Mouse (Mus musculus): ENCODE results near the gene Mcfd2. TPM values are rescaled to one million over a fixed set of nuclear protein-coding genes. Genes with fewer than 3 reads are reported as not detected.

Mcfd2 gene
- total and polyA plus RNA-seq, 3 experiments: 24.7 to 41.9 (median 39.1) TPM

DNA sequence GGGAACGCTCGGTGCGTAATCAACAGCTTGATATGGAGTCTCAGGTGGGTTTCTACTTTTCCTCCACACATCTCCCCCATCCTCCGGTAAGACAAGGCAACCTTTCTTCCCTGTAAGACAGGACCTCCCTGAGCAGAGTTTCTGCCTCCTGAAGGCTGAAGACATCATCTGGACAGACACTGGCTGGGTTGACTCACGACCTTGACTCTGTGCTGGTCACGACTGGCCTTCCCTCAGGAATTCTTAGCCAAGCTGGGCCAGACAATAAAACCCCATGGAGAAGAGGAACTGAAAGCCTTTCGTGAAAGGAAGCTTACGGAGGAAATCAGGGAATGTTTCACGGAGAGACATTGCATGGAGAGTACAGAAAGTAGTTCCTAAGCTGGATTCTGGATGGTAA is 46.3 kb downstream of the Mcfd2 start:
- Histone ChIP-seq H3K9ac (ENCODE audit: insufficient read depth, low read depth) (no peak overlapping the region), H3K36me3 (replicated peaks in 1 of 2; ENCODE audit: control insufficient read depth in 1 of 2, insufficient read depth in 1 of 2, low read length in 1 of 2) (no peaks in the 10 kb centered on the region), H3K27me3 (replicated peaks) (peaks cover 5% of the 10 kb centered on the region), H3K4me2 (ENCODE audit: insufficient read depth, low read depth, poor library complexity, severe bottlenecking) (no peak overlapping the region), H3K4me3 (replicated peaks in 1 of 3; ENCODE audit: low read depth in 2 of 3, low read length in 2 of 3, poor library complexity in 1 of 3) (no peak overlapping the region), H3K4me1 (ENCODE audit: control insufficient read depth in 1 of 2, insufficient read depth in 2 of 2) (peaks cover 0 to 3% of the 10 kb centered on the region in 2 experiments; a peak in 1 of 4 replicates), H3K9me3 (replicated peaks; ENCODE audit: low read length) (peaks cover 7% of the 10 kb centered on the region), H3K27ac (ENCODE audit: insufficient read depth, low read depth) (no peak overlapping the region), H3K79me2 (replicated peaks; ENCODE audit: control insufficient read depth, extremely low read depth, insufficient read depth, poor library complexity, severe bottlenecking) (no peaks in the 10 kb centered on the region)
- dilution Hi-C loops (cut with MboI; ENCODE audit: extremely low pct_ligation_motif_present, extremely low pct_unique_long_range_greater_than_20kb, low sequenced_read_pairs) (no loop called here), in situ Hi-C loops (cut with MboI; ENCODE audit: low pct_ligation_motif_present, low pct_unique_long_range_greater_than_20kb, low sequenced_read_pairs) (no loop called here)
- TF ChIP-seq CHD2 (IDR thresholded peaks at IDR 0.05; ENCODE audit: low read length): no peak
- TF ChIP-seq SMC3 (IDR thresholded peaks at IDR 0.05; ENCODE audit: low read depth, low read length): no peak
- TF ChIP-seq ELF1 (IDR thresholded peaks at IDR 0.05; ENCODE audit: low read depth, low read length): no peak
- TF ChIP-seq PAX5 (IDR thresholded peaks at IDR 0.05; ENCODE audit: low read length): no peak
- DNase-seq (ENCODE audit: extremely low read depth): no peak

- dilution Hi-C loops (cut with MboI; ENCODE audit: extremely low pct_ligation_motif_present, extremely low pct_unique_long_range_greater_than_20kb, low sequenced_read_pairs) (no loop called here), in situ Hi-C loops (cut with MboI; ENCODE audit: low pct_ligation_motif_present, low pct_unique_long_range_greater_than_20kb, low sequenced_read_pairs) (no loop called here)
- no peaks in the 10 kb centered on the region for H3K9me3 ChIP-seq (replicated peaks; ENCODE audit: low read length)
- no peaks in the 10 kb centered on the region for H3K79me2 ChIP-seq (replicated peaks; ENCODE audit: control insufficient read depth, extremely low read depth, insufficient read depth, poor library complexity, severe bottlenecking)
- H3K36me3 ChIP-seq (replicated peaks in 1 of 2; ENCODE audit: control insufficient read depth in 1 of 2, insufficient read depth in 1 of 2, low read length in 1 of 2): no peaks in the 10 kb centered on the region
- no peak overlapping the region for H3K27ac ChIP-seq (ENCODE audit: insufficient read depth, low read depth)
- H3K27me3 ChIP-seq (replicated peaks): peaks cover 4% of the 10 kb centered on the region
- no peak for TF ChIP-seq ZKSCAN1 (IDR thresholded peaks at IDR 0.05; ENCODE audit: borderline replicate concordance, low read depth, low read length)
- no peak for TF ChIP-seq MEF2A (IDR thresholded peaks at IDR 0.05; ENCODE audit: borderline replicate concordance, low read depth, low read length)
- no peak for TF ChIP-seq ZC3H11A (IDR thresholded peaks at IDR 0.05; ENCODE audit: low read depth, low read length)
- no peak for TF ChIP-seq CHD2 (IDR thresholded peaks at IDR 0.05; ENCODE audit: low read length)
- no peak for TF ChIP-seq POLR2AphosphoS2 (IDR thresholded peaks at IDR 0.05; ENCODE audit: low read depth, low read length)
- TF ChIP-seq ZNF384 (IDR thresholded peaks at IDR 0.05; ENCODE audit: low read depth, low read length): no peak
- no peak for TF ChIP-seq MYC (IDR thresholded peaks at IDR 0.05; ENCODE audit: low read depth, low read length)
- TF ChIP-seq BHLHE40 (IDR thresholded peaks at IDR 0.05; ENCODE audit: low read depth, low read length): no peak
- no peak for TF ChIP-seq JUN (IDR thresholded peaks at IDR 0.05; ENCODE audit: insufficient read depth, low read depth, low read length)
- TF ChIP-seq PAX5 (IDR thresholded peaks at IDR 0.05; ENCODE audit: low read length): no peak
- TF ChIP-seq ETS1 (conservative IDR thresholded peaks at IDR 0.05; ENCODE audit: low read depth, low read length): no peak
- no peak for TF ChIP-seq MXI1 (IDR thresholded peaks at IDR 0.05; ENCODE audit: low read depth, low read length)
- TF ChIP-seq TCF12 (IDR thresholded peaks at IDR 0.05; ENCODE audit: low read depth, low read length): no peak
- TF ChIP-seq KAT2A (IDR thresholded peaks at IDR 0.05; ENCODE audit: insufficient replicate concordance, low read length): no peak
- no peak for TF ChIP-seq MAX (IDR thresholded peaks at IDR 0.05; ENCODE audit: low read length)
- no peak for TF ChIP-seq USF1 (IDR thresholded peaks at IDR 0.05; ENCODE audit: low read depth, low read length)
- no peak for TF ChIP-seq MAZ (IDR thresholded peaks at IDR 0.05; ENCODE audit: low read depth, low read length)
- DNase-seq (ENCODE audit: extremely low read depth): no peak
- no peak overlapping the region for H3K4me2 ChIP-seq (ENCODE audit: insufficient read depth, low read depth, poor library complexity, severe bottlenecking)
- no peak overlapping the region for H3K4me3 ChIP-seq (replicated peaks in 1 of 3; ENCODE audit: low read depth in 2 of 3, low read length in 2 of 3, poor library complexity in 1 of 3)
- H3K9ac ChIP-seq (ENCODE audit: insufficient read depth, low read depth): no peak overlapping the region
- H3K4me1 ChIP-seq (ENCODE audit: control insufficient read depth in 1 of 2, insufficient read depth in 2 of 2): peaks cover 0 to 3% of the 10 kb centered on the region in 2 experiments; a peak in 2 of 4 replicates
These were observed 51.2 kb downstream of the Mcfd2 start for GRCm38 (mm10) chr17:87214523-87214922.
